Mouse (Mus musculus): ENCODE data around the gene Srsf1. TPM values are rescaled to one million over a fixed set of nuclear protein-coding genes. Genes with fewer than 3 reads are reported as not detected.

Gene Srsf1
- polyA plus RNA-seq (2015; fragmentation: Illumina TruSeq; extraction: RNeasy Lipid Tissue Mini Kit (QIAGEN cat#74804); ENCODE audit: insufficient read depth, low read depth, low replicate concordance): 39.8 TPM

DNA sequence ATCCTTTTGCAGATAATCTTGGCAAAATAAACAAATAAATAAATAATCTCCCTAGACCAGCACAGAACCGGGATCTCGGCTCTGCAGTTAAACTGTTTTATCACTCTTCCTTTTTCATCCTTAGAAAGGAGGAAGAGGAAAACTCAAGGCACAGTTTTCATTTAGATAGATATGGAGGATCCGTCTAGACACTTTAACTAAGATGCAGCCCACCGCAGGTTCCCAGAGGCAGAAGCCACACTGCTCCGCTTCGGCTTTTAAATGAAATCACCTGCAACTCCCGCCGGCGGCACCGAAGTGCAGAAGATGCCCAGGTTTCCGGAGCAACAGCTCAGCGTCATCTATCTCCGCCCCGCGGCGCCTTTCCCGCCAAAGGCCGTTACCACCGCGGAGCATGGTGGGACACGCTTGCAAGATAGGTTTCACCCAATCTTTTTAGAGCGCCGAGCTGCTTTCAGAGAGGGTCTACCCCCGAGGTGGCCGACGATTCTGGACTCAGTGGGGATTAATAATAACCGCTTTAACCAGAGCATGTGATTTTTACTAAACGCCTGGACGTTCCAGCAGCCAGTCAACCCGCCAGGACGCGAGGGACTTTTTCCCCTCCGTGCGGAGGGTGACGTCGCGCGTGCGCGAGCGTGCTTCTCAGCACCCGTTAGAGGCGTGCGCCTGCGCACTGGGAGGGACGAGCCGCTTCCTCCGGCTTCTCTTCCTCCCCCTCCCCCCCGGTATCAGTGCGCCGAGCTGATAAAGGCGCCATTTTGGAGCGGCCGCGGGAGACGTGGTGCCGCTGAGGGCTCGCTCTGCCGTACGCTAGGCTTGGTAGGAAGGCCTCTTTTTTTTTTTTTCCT, at the start of gene Srsf1:
TSS of gene Srsf1 (plus strand) at position 430 of the 851 bp plus-strand sequence.

GRCm38 (mm10) chr11:88067586-88068410, 20.6 kb downstream of the Srsf1 start, which contains the start of gene Vezf1:
TSS of gene Vezf1 (plus strand) at chr11:88068279.

DNA sequence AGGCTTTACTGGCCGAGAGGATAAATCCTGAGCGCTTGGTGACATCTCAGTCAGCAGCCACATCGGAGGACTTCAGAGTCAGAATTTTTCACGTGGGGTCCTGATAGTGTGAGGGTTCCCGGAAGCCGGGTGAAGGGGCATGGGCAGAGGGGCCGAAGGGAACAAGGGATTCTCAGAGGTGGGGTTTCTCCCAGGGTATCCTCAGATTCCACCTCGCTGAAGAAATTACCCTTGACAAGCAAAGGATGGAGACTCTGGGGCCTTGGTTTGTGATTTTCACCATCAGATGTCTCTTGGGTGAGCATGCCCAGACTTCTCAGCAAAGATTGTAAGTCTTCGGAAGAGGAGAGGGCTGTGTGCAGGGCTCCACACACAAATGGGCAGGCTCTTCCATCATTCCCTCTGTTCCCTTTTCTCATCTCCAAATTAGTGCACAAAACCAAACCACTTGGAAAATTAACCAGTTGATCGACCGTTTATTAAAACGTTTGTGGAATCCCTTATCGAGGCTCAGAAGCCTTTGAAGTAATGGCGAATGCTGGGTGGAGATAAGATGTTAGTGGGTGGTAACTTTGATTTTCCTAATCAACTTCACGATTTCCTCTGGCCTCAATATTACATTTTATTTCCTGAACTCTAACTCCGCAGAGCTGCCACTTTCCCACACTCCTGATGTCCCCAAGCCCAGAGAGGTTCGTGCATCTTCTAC, 51.0 kb downstream of the Srsf1 start, which contains the start of gene Cuedc1:
TSS of gene Cuedc1 (plus strand) at position 38 of the 709 bp plus-strand sequence.

Other genes with a start within 250 kb of the Srsf1 start
- gene Lpo, start 219.1 kb upstream of the Srsf1 start, polyA plus RNA-seq (2015; fragmentation: Illumina TruSeq; extraction: RNeasy Lipid Tissue Mini Kit (QIAGEN cat#74804); ENCODE audit: insufficient read depth, low read depth, low replicate concordance): not detected
- 2.3 TPM for gene Mks1, start 194.2 kb upstream of the Srsf1 start, polyA plus RNA-seq (2015; fragmentation: Illumina TruSeq; extraction: RNeasy Lipid Tissue Mini Kit (QIAGEN cat#74804); ENCODE audit: insufficient read depth, low read depth, low replicate concordance)
- gene Epx, start 171.8 kb upstream of the Srsf1 start, polyA plus RNA-seq (2015; fragmentation: Illumina TruSeq; extraction: RNeasy Lipid Tissue Mini Kit (QIAGEN cat#74804); ENCODE audit: insufficient read depth, low read depth, low replicate concordance): not detected
- gene Olfr462, start 155.1 kb upstream of the Srsf1 start, polyA plus RNA-seq (2015; fragmentation: Illumina TruSeq; extraction: RNeasy Lipid Tissue Mini Kit (QIAGEN cat#74804); ENCODE audit: insufficient read depth, low read depth, low replicate concordance): not detected
- gene Olfr463, start 150.0 kb upstream of the Srsf1 start, polyA plus RNA-seq (2015; fragmentation: Illumina TruSeq; extraction: RNeasy Lipid Tissue Mini Kit (QIAGEN cat#74804); ENCODE audit: insufficient read depth, low read depth, low replicate concordance): not detected
- gene Olfr464, start 126.4 kb upstream of the Srsf1 start, polyA plus RNA-seq (2015; fragmentation: Illumina TruSeq; extraction: RNeasy Lipid Tissue Mini Kit (QIAGEN cat#74804); ENCODE audit: insufficient read depth, low read depth, low replicate concordance): not detected
- gene Dynll2, start 59.8 kb upstream of the Srsf1 start, polyA plus RNA-seq (2015; fragmentation: Illumina TruSeq; extraction: RNeasy Lipid Tissue Mini Kit (QIAGEN cat#74804); ENCODE audit: insufficient read depth, low read depth, low replicate concordance): 32.0 TPM
- gene Vezf1, start 20.9 kb downstream of the Srsf1 start, polyA plus RNA-seq (2015; fragmentation: Illumina TruSeq; extraction: RNeasy Lipid Tissue Mini Kit (QIAGEN cat#74804); ENCODE audit: insufficient read depth, low read depth, low replicate concordance): 9.6 TPM
- 15.8 TPM for gene Cuedc1, start 50.7 kb downstream of the Srsf1 start, polyA plus RNA-seq (2015; fragmentation: Illumina TruSeq; extraction: RNeasy Lipid Tissue Mini Kit (QIAGEN cat#74804); ENCODE audit: insufficient read depth, low read depth, low replicate concordance)
- gene Mrps23, start 157.0 kb downstream of the Srsf1 start, polyA plus RNA-seq (2015; fragmentation: Illumina TruSeq; extraction: RNeasy Lipid Tissue Mini Kit (QIAGEN cat#74804); ENCODE audit: insufficient read depth, low read depth, low replicate concordance): 12.5 TPM
- gene Ccdc182, start 246.7 kb downstream of the Srsf1 start, polyA plus RNA-seq (2015; fragmentation: Illumina TruSeq; extraction: RNeasy Lipid Tissue Mini Kit (QIAGEN cat#74804); ENCODE audit: insufficient read depth, low read depth, low replicate concordance): not detected

Measured in pancreas, adult 10 weeks (tissue).